Mouse (Mus musculus): Measurements from ENCODE around the gene Celsr2.

Celsr2 gene

GRCm38 (mm10) chr3:108413634-108414360 is 1.6 kb downstream of the Celsr2 start:
- DNase-seq (ENCODE audit: low read depth, low spot score): no peak

- no peak for DNase-seq (ENCODE audit: low read depth, low spot score)
Observed at GRCm38 (mm10) chr3:108411754-108412121, 3.6 kb downstream of the Celsr2 start.

- DNase-seq (ENCODE audit: low read depth, low spot score): no peak
Observed at GRCm38 (mm10) chr3:108411026-108411753, 4.2 kb downstream of the Celsr2 start.

GRCm38 (mm10) chr3:108410359-108410714 is 5.0 kb downstream of the Celsr2 start:
- no peak for DNase-seq (ENCODE audit: low read depth, low spot score)

GRCm38 (mm10) chr3:108409656-108410358 is 5.5 kb downstream of the Celsr2 start:
- DNase-seq (ENCODE audit: low read depth, low spot score): no peak

- no peak for DNase-seq (ENCODE audit: low read depth, low spot score)
Observed at GRCm38 (mm10) chr3:108408517-108409008, 6.8 kb downstream of the Celsr2 start.

GRCm38 (mm10) chr3:108406306-108406885 is 9.0 kb downstream of the Celsr2 start:
- DNase-seq (ENCODE audit: low read depth, low spot score): no peak

GRCm38 (mm10) chr3:108405536-108406305 is 9.6 kb downstream of the Celsr2 start:
- DNase-seq (ENCODE audit: low read depth, low spot score): no peak

- no peak for DNase-seq (ENCODE audit: low read depth, low spot score)
Observed at GRCm38 (mm10) chr3:108402528-108402920, 12.8 kb downstream of the Celsr2 start.

GRCm38 (mm10) chr3:108401692-108402527 is 13.4 kb downstream of the Celsr2 start:
- no peak for DNase-seq (ENCODE audit: low read depth, low spot score)

GRCm38 (mm10) chr3:108400442-108400841 is 14.9 kb downstream of the Celsr2 start:
- no peak for DNase-seq (ENCODE audit: low read depth, low spot score)

GRCm38 (mm10) chr3:108398281-108398680 is 17.1 kb downstream of the Celsr2 start:
- DNase-seq (ENCODE audit: low read depth, low spot score): no peak

GRCm38 (mm10) chr3:108392793-108393192 is 22.6 kb downstream of the Celsr2 start:
- DNase-seq (ENCODE audit: low read depth, low spot score): no peak

- DNase-seq (ENCODE audit: low read depth, low spot score): no peak
Observed at GRCm38 (mm10) chr3:108392299-108392698, 23.1 kb downstream of the Celsr2 start.

- peak; percentile 91 for DNase-seq (ENCODE audit: low read depth, low spot score)
Observed at GRCm38 (mm10) chr3:108389111-108389545, 26.2 kb downstream of the Celsr2 start.

GRCm38 (mm10) chr3:108386186-108386585 is 29.2 kb downstream of the Celsr2 start:
- DNase-seq (ENCODE audit: low read depth, low spot score): no peak

GRCm38 (mm10) chr3:108384425-108384824 is 30.9 kb downstream of the Celsr2 start:
- DNase-seq (ENCODE audit: low read depth, low spot score): no peak

GRCm38 (mm10) chr3:108383485-108384354 is 31.6 kb downstream of the Celsr2 start, which contains the start of gene Psrc1:
Psrc1 (plus strand) TSS chr3:108383839.
- peak; percentile 69 for DNase-seq (ENCODE audit: low read depth, low spot score)
